Comparison of ENCODE assay signal across 22 mouse cellular contexts in genomic region chr15:99120814-99121213, GRCm38 (mm10). TPM values are rescaled to one million over a fixed set of nuclear protein-coding genes. Genes with fewer than 3 reads are reported as not detected.
DNase-seq lines count a peak whose midpoint lies in the region; ATAC-seq and TF ChIP-seq lines count a peak whose summit lies in the region.
"Had no signal": no experiment of that assay in that cellular context is flagged by ENCODE, and none has a peak within 500 bp of the region (broad histone marks: within the 10 kb centered on the region; RNA-seq: fewer than 3 reads in every experiment).

No protein-coding gene starts in this region.

- H3K27ac ChIP-seq in heart, embryonic 14.5 days (replicated peaks in 1 of 2; ENCODE audit: control insufficient read depth in 1 of 2, insufficient read depth in 1 of 2, low read depth in 2 of 2, low read length in 2 of 2), result no peak overlapping the region; a peak in 1 of 4 replicates
- H3K27ac ChIP-seq in heart, adult 2 months, result no peak overlapping the region
- peak overlapping the region; percentile 38; the same call in 1 of the 2 replicates for H3K27ac ChIP-seq in kidney, embryonic 16.5 days (ENCODE audit: low read length)
- H3K27ac ChIP-seq in embryonic facial prominence, embryonic 10.5 days (replicated peaks), result peak overlapping the region; percentile 45; the same call in 1 of the 2 replicates
- H3K27ac ChIP-seq: embryonic facial prominence, embryonic 15.5 days; intestine, embryonic 15.5 days; limb, embryonic 15.5 days; macrophage; neural tube, embryonic 12.5 days; stomach, embryonic 15.5 days had no signal

- no peaks in the 10 kb centered on the region for H3K36me3 ChIP-seq in heart, embryonic 14.5 days (ENCODE audit: control insufficient read depth, insufficient read depth, low read length)
- no peaks in the 10 kb centered on the region for H3K36me3 ChIP-seq in heart, adult 2 months (ENCODE audit: control insufficient read depth, insufficient read depth, low read length)
- H3K36me3 ChIP-seq in kidney, embryonic 16.5 days (ENCODE audit: insufficient read depth, low read length), result no peaks in the 10 kb centered on the region
- H3K36me3 ChIP-seq in embryonic facial prominence, embryonic 10.5 days (replicated peaks), result no peaks in the 10 kb centered on the region
- H3K36me3 ChIP-seq: embryonic facial prominence, embryonic 15.5 days; G1E; intestine, embryonic 15.5 days; limb, embryonic 15.5 days; neural tube, embryonic 12.5 days; stomach, embryonic 15.5 days had no signal

- H3K4me1 ChIP-seq in heart, embryonic 14.5 days (ENCODE audit: control insufficient read depth in 2 of 2, insufficient read depth in 2 of 2, low read length in 2 of 2), result peaks cover 9 to 16% of the 10 kb centered on the region in 2 experiments
- H3K4me1 ChIP-seq in heart, adult 2 months (ENCODE audit: control insufficient read depth, insufficient read depth, low read length), result no peaks in the 10 kb centered on the region
- peaks cover 15% of the 10 kb centered on the region; the same call in 1 of the 2 replicates for H3K4me1 ChIP-seq in kidney, embryonic 16.5 days (ENCODE audit: insufficient read depth, low read length)
- peaks cover 21% of the 10 kb centered on the region for H3K4me1 ChIP-seq in embryonic facial prominence, embryonic 10.5 days
- H3K4me1 ChIP-seq: embryonic facial prominence, embryonic 15.5 days; intestine, embryonic 15.5 days; stomach, embryonic 15.5 days had no signal

- TF ChIP-seq CTCF in heart, adult 2 months (IDR thresholded peaks at IDR 0.05), result no peak

- intact Hi-C loops in heart, adult 2 months (cut with DNase I), result no loop called here

- DNase-seq in heart, adult 2 months, result no peak
- no peak for DNase-seq in kidney, adult 11 months
- DNase-seq in 416B (ENCODE audit: low read depth), result peak; percentile 68
- no peak for DNase-seq in embryonic facial prominence, embryonic 10.5 days (ENCODE audit: low spot score)
- DNase-seq in spleen, postnatal 10 days (ENCODE audit: low spot score in 2 of 2), result no peak
- DNase-seq: cerebellum, adult 8-10 months; gastrocnemius, postnatal 14 days; lung, embryonic 14.5 days; thymus, adult 2 months had no signal

- H3K79me2 ChIP-seq in heart, adult 2 months (replicated peaks; ENCODE audit: control insufficient read depth, insufficient read depth, low read length), result no peaks in the 10 kb centered on the region

- no peak overlapping the region for H3K4me3 ChIP-seq in heart, embryonic 14.5 days (ENCODE audit: control insufficient read depth in 1 of 2, insufficient read depth in 1 of 2, low read depth in 1 of 2, low read length in 2 of 2)
- no peak overlapping the region for H3K4me3 ChIP-seq in heart, adult 2 months
- H3K4me3 ChIP-seq in kidney, embryonic 16.5 days (ENCODE audit: low read length), result no peak overlapping the region
- 0 out of 2 replicates have a peak overlapping the region, but pooled peaks have one; percentile 5 for H3K4me3 ChIP-seq in embryonic facial prominence, embryonic 10.5 days
- H3K4me3 ChIP-seq: embryonic facial prominence, embryonic 15.5 days; intestine, embryonic 15.5 days; limb, embryonic 15.5 days; neural tube, embryonic 12.5 days; stomach, embryonic 15.5 days had no signal

- H3K27me3 ChIP-seq in heart, embryonic 14.5 days (ENCODE audit: control insufficient read depth, insufficient read depth, low read length), result no peaks in the 10 kb centered on the region
- H3K27me3 ChIP-seq in heart, adult 2 months (ENCODE audit: control insufficient read depth, insufficient read depth, low read length), result no peaks in the 10 kb centered on the region
- no peaks in the 10 kb centered on the region for H3K27me3 ChIP-seq in kidney, embryonic 16.5 days (ENCODE audit: insufficient read depth, low read length)
- H3K27me3 ChIP-seq in embryonic facial prominence, embryonic 10.5 days (replicated peaks; ENCODE audit: low read depth, poor library complexity, severe bottlenecking), result no peaks in the 10 kb centered on the region
- H3K27me3 ChIP-seq: embryonic facial prominence, embryonic 15.5 days; intestine, embryonic 15.5 days; limb, embryonic 15.5 days; neural tube, embryonic 12.5 days; stomach, embryonic 15.5 days had no signal

- WGBS in heart, embryonic 14.5 days, result 10% methylated on average over 11 of the region's 11 CpGs
- whole genome bisulfite sequencing in heart, adult 2 months, result 18% methylated on average over 11 of the region's 11 CpGs
- 4% methylated on average over 11 of the region's 11 CpGs for WGBS in kidney, embryonic 16.5 days
- 14% methylated on average over 11 of the region's 11 CpGs for whole genome bisulfite sequencing in embryonic facial prominence, embryonic 10.5 days

- peak overlapping the region; percentile 46 for H3K4me2 ChIP-seq in heart, embryonic 14.5 days (ENCODE audit: low read length)
- peak overlapping the region; percentile 32; the same call in 1 of the 2 replicates for H3K4me2 ChIP-seq in kidney, embryonic 16.5 days (replicated peaks; ENCODE audit: low read depth, low read length)
- H3K4me2 ChIP-seq: embryonic facial prominence, embryonic 15.5 days; intestine, embryonic 15.5 days; limb, embryonic 15.5 days; lung, embryonic 14.5 days; neural tube, embryonic 12.5 days; stomach, embryonic 15.5 days had no signal

- TF ChIP-seq EP300 in heart, adult 2 months (IDR thresholded peaks at IDR 0.05; ENCODE audit: insufficient read depth, low read depth, low read length), result no peak

- peak overlapping the region; percentile 59; the same call in 1 of the 2 replicates for H3K9ac ChIP-seq in heart, embryonic 14.5 days (ENCODE audit: low read length)
- no peak overlapping the region for H3K9ac ChIP-seq in heart, adult 2 months (ENCODE audit: low read depth, low read length)
- H3K9ac ChIP-seq in kidney, embryonic 16.5 days (replicated peaks; ENCODE audit: low read length), result peak overlapping the region; percentile 46; the same call in 1 of the 2 replicates
- H3K9ac ChIP-seq: embryonic facial prominence, embryonic 15.5 days; intestine, embryonic 15.5 days; limb, embryonic 15.5 days; lung, embryonic 14.5 days; neural tube, embryonic 12.5 days; stomach, embryonic 15.5 days had no signal

- ATAC-seq in heart, embryonic 14.5 days (ENCODE audit: insufficient number of reproducible peaks, insufficient read depth, low FRiP score, low read depth), result no peak
- peak; percentile 86 for ATAC-seq in kidney, embryonic 16.5 days (ENCODE audit: low FRiP score, low TSS enrichment)
- ATAC-seq: intestine, embryonic 15.5 days had no signal

- TF ChIP-seq POLR2A in heart, adult 2 months (IDR thresholded peaks at IDR 0.05; ENCODE audit: insufficient read depth, low read depth, low read length), result no peak

- H3K9me3 ChIP-seq in heart, embryonic 14.5 days (ENCODE audit: control insufficient read depth, low read length), result no peaks in the 10 kb centered on the region
- H3K9me3 ChIP-seq in kidney, embryonic 16.5 days (ENCODE audit: low read length), result no peaks in the 10 kb centered on the region
- H3K9me3 ChIP-seq in embryonic facial prominence, embryonic 10.5 days, result no peaks in the 10 kb centered on the region
- H3K9me3 ChIP-seq: embryonic facial prominence, embryonic 15.5 days; intestine, embryonic 15.5 days; limb, embryonic 15.5 days; neural tube, embryonic 12.5 days; stomach, embryonic 15.5 days had no signal

RNA-seq across cellular contexts. Expression of gene Spats2, which starts 4.9 kb away (rescaled TPM):
- 34.8 and 35.9 TPM in 2 replicates for polyA plus RNA-seq in heart, embryonic 14.5 days (2014; fragmentation: Nextera tagmentation; extraction: Ambion mirVana)
- total RNA-seq in heart, adult 2 months (2021), result 1 to 10 TPM; 6.6 to 6.7 TPM
- polyA plus RNA-seq in heart, adult 2 months (2012; rRNA removed), result 5.3 and 6.7 TPM in 2 replicates
- 42.1 and 42.9 TPM in 2 replicates for polyA plus RNA-seq in kidney, embryonic 16.5 days (2015; fragmentation: Nextera tagmentation; extraction: Ambion mirVana)
- polyA plus RNA-seq in embryonic facial prominence, embryonic 10.5 days (2016; fragmentation: Nextera tagmentation; extraction: Ambion mirVana), result 60.1 and 62.1 TPM in 2 replicates
- total RNA-seq: monocyte, adult 5-6 weeks had no signal
- polyA plus RNA-seq: G1E had no signal

RNA-seq across cellular contexts. Expression of gene Dnajc22, which starts 27.8 kb away (rescaled TPM):
- 0.93 and 1.3 TPM in 2 replicates for polyA plus RNA-seq in heart, embryonic 14.5 days (2014; fragmentation: Nextera tagmentation; extraction: Ambion mirVana)
- total RNA-seq in heart, adult 2 months (2021), result under 1 TPM; 0.44 to 0.57 TPM
- 0.18 and 0.35 TPM in 2 replicates for polyA plus RNA-seq in heart, adult 2 months (2012; rRNA removed)
- 8.0 and 10.0 TPM in 2 replicates for polyA plus RNA-seq in kidney, embryonic 16.5 days (2015; fragmentation: Nextera tagmentation; extraction: Ambion mirVana)
- polyA plus RNA-seq in embryonic facial prominence, embryonic 10.5 days (2016; fragmentation: Nextera tagmentation; extraction: Ambion mirVana), result 1.1 and 1.6 TPM in 2 replicates
- total RNA-seq: left cerebral cortex, postnatal 10 days; monocyte, adult 5-6 weeks had no signal
- polyA plus RNA-seq: G1E, macrophage had no signal

RNA-seq across cellular contexts. Expression of gene C1ql4, which starts 33.2 kb away (rescaled TPM):
- polyA plus RNA-seq in heart, embryonic 14.5 days (2014; fragmentation: Nextera tagmentation; extraction: Ambion mirVana), result 0.27 and 0.41 TPM in 2 replicates
- not detected for total RNA-seq in heart, adult 2 months (2021)
- not detected in 2 replicates for polyA plus RNA-seq in heart, adult 2 months (2012; rRNA removed)
- polyA plus RNA-seq in kidney, embryonic 16.5 days (2015; fragmentation: Nextera tagmentation; extraction: Ambion mirVana), result 0.94 and 1.2 TPM in 2 replicates
- 0.36 and 0.52 TPM in 2 replicates for polyA plus RNA-seq in embryonic facial prominence, embryonic 10.5 days (2016; fragmentation: Nextera tagmentation; extraction: Ambion mirVana)
- total RNA-seq: G1E; gastrocnemius, postnatal 14 days; left cerebral cortex, postnatal 10 days; monocyte, adult 5-6 weeks had no signal
- polyA plus RNA-seq: cortical plate, adult 2 months; G1E; limb, embryonic 15.5 days; lung, embryonic 14.5 days; macrophage; stomach, embryonic 15.5 days; urinary bladder, adult 2 months had no signal

RNA-seq across cellular contexts. Expression of gene Troap, which starts 46.4 kb away (rescaled TPM):
- 14.8 and 16.5 TPM in 2 replicates for polyA plus RNA-seq in heart, embryonic 14.5 days (2014; fragmentation: Nextera tagmentation; extraction: Ambion mirVana)
- under 1 TPM in 1 of 2 experiments, not detected in 1; 0.31 TPM for total RNA-seq in heart, adult 2 months (2021)
- polyA plus RNA-seq in heart, adult 2 months (2012; rRNA removed), result 0.18 and 0.53 TPM in 2 replicates
- polyA plus RNA-seq in kidney, embryonic 16.5 days (2015; fragmentation: Nextera tagmentation; extraction: Ambion mirVana), result 35.8 and 45.8 TPM in 2 replicates
- 49.8 and 53.1 TPM in 2 replicates for polyA plus RNA-seq in embryonic facial prominence, embryonic 10.5 days (2016; fragmentation: Nextera tagmentation; extraction: Ambion mirVana)
- total RNA-seq: monocyte, adult 5-6 weeks had no signal

Comparison
In these comparisons a context has a peak if more than half of its experiments do, and no peak if none do; other contexts are left out.
1. H3K27ac ChIP-seq: peak in kidney, embryonic 16.5 days (single experiment) and embryonic facial prominence, embryonic 10.5 days (single experiment); none in heart, embryonic 14.5 days (0 of 2) and heart, adult 2 months (single experiment).